Mouse (Mus musculus) kidney, adult 2 months (tissue): ENCODE measurements at regions not wholly inside any gene's neighbourhood (a gene's known extent, or its start where the extent isn't known, plus 50 kb on each side); places are given as distances from the start of the nearest gene placed in this dataset.

Experiments used
- CTCF ChIP-seq: fragments of 200-500 bp; conservative IDR thresholded peaks from 2 replicates; pipeline ENCODE4 v1.5.1; 2011; ENCODE audit warnings: low read depth, mild to moderate bottlenecking, control low read depth, low read length, moderate library complexity, mixed read lengths; ENCODE audit not compliant: insufficient read depth, insufficient read length
- POLR2A ChIP-seq: fragments of 200-500 bp; IDR thresholded peaks from one replicate; pipeline ENCODE4 v1.6.1; 2011; ENCODE audit warnings: low read depth, low read length, control low read depth

- TF ChIP-seq CTCF: no peak
- no peak for TF ChIP-seq POLR2A
Measured at GRCm38 (mm10) chr9:61145738-61146137, 226.4 kb upstream of the Tle3 start.
